Mouse (Mus musculus): Measurements from ENCODE around the gene Dbh.

The Dbh gene

GRCm38 (mm10) chr2:27162656-27163055, 2.4 kb upstream of the Dbh start:
- CTCF ChIA-PET: interaction anchor here (0.7 kb wide), 1 partner anchor 172 kb away, joined by 3 read pairs; no protein-coding TSS in a partner anchor

GRCm38 (mm10) chr2:27163851-27164250, 1.2 kb upstream of the Dbh start:
- CTCF ChIA-PET: interaction anchor here (0.6 kb wide), 1 partner anchor 1037 kb away, joined by 3 read pairs; no protein-coding TSS in a partner anchor

- CTCF ChIA-PET: no interaction called here
Measured at GRCm38 (mm10) chr2:27166074-27166473, 1.0 kb downstream of the Dbh start.

- CTCF ChIA-PET: no interaction called here
Measured at GRCm38 (mm10) chr2:27166999-27167398, 2.0 kb downstream of the Dbh start.

DNA sequence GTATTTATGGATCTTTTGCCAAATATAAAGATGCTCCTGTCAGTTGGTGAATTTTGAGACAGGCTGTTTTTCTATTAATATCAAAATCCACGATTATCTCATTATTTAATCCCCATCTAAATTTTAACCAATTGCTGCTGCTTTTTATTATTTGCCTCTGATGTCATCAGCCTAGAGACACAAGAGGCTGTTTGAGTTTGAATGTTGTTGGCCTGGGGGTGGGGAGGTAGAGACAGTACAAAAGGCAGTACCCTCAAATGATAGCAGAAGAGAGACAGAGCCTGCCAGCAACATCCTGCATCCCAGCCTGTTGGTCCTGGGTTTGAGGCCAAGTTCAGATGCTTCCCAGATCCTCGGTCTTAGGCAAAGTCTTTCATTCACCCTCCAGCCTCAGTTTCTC, 9.2 kb downstream of the Dbh start:
- CTCF ChIA-PET: no interaction called here

GRCm38 (mm10) chr2:27175696-27176267, 10.7 kb downstream of the Dbh start:
- CTCF ChIA-PET: no interaction called here

- CTCF ChIA-PET: no interaction called here
Measured at GRCm38 (mm10) chr2:27179101-27179500, 14.1 kb downstream of the Dbh start.

DNA sequence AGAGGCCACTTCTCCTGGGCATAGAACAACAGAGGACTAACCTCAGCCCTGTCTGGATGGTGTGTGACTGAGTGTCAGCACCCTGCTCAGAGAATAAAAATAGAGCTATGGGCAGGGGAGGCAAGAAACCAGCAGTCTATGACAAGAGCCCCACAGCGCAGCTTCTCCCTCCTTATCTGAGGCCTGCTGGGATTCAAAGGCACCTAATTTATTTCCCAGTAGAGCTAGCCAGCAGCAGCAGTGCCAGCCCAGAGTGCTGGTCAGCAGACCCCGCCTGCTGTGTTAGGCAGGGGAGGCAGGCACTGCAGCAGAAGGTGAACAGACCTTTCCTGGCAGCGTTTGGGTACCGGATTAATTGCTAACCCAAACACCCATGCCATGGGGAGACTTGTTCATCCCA, 16.9 kb downstream of the Dbh start:
- CTCF ChIA-PET: no interaction called here

- CTCF ChIA-PET: no interaction called here
Measured at GRCm38 (mm10) chr2:27183734-27184133, 18.7 kb downstream of the Dbh start.

- CTCF ChIA-PET: no interaction called here
Measured at GRCm38 (mm10) chr2:27187531-27187930, 22.5 kb downstream of the Dbh start.

DNA sequence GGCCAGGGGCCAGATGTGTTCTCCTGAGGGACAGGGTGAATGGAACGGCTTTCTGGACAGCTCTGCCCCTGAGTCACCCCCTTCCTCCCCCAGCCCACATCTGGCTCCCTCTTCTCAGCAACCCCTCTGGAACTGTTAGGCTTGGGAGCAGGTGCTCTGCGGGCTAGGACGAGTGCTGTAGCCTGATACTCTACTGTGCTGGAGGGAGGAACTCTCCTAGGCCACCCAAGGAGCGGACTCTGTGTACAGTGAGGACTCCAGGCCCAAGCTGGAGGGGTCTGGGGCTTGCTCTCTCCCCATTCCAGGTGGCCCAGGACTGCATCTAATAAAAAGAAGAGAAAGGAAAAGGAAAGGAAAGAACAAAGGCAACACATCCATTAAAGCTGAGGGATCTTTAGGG, 25.0 kb downstream of the Dbh start:
- CTCF ChIA-PET: no interaction called here

- CTCF ChIA-PET: no interaction called here
Measured at GRCm38 (mm10) chr2:27198551-27199246, 33.7 kb downstream of the Dbh start.

- CTCF ChIA-PET: no interaction called here
Measured at GRCm38 (mm10) chr2:27200586-27200985, 35.6 kb downstream of the Dbh start.

DNA sequence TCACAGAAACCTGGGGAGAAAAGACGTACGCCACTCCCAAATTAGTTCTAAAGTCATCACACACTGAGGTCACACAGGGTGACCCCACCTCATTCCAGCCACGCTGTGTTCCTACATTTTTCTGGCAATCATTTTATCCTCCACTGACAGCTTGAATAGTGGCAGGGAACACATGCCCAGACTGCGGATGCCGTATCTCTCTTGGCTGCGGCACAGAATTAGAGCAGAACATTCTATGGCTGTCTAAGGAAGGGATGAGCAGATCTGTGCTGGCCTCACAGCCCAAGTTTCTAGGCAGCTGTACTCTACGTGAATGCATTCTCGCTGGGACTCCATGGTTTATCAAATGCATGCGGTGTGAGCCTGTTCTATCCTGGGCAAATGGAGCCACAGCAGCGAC, 40.6 kb downstream of the Dbh start:
- CTCF ChIA-PET: interaction anchor here (0.5 kb wide), 1 partner anchor 39 kb away, joined by 3 read pairs; no protein-coding TSS in a partner anchor

DNA sequence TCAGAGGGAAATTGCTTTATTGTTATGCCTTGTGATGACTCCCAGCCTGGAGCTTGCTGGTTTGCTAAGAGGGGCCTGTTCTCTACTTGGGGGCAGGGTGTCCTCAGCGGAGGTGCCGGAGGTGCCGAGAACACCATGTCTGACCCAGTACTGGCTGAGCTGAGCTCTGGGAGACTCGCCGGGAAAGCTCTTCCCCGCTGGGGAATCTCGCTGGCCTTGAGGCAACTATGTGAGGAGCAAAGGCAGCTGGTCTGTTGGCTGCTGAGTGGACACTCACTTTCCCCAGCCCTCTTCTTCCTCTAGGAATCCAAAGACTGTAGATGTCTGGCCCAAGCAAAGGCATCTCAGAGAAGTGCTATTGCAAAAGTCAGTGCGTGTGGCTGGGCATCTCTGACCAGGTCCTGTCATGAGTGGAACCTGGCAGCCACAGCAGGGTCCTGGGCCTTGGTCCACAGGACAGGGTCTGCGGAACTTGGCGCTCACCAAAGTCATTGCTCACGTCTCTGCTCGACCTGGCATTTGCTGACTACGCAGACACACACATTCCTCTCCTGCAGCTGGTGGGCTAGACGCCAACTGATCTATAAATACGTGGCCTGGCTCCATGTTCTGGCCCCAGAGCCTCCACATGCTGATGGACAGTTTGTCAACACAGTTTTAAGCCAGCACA, 41.2 kb downstream of the Dbh start:
- CTCF ChIA-PET: no interaction called here

DNA sequence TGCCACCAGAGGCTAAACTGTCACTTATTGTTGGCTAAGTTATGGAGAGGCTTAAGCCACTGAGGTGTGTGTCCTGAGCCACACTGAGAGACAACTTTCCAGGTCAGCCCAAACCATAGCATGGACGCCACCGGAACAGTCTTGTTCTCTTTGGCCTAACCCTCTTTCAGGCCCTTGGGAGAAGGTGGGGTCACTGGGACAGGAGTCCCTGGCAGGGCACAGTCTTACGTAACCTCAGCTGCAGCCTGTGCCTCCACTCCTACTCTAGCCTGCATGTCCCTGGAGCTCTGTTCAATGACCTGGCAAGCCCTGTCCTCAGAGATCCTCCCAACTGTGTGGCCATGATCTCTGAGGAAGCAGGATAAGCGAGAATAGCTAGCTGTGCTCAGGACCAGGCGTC, 42.1 kb downstream of the Dbh start:
- CTCF ChIA-PET: no interaction called here

GRCm38 (mm10) chr2:27209370-27209769, 44.3 kb downstream of the Dbh start:
- CTCF ChIA-PET: interaction anchor here (0.6 to 0.7 kb wide), 2 partner anchors 392 to 822 kb away, joined by 3 read pairs; no protein-coding TSS in a partner anchor

- CTCF ChIA-PET: interaction anchor here (0.7 kb wide), 2 partner anchors 392 to 623 kb away, joined by 3 to 16 read pairs; no protein-coding TSS in a partner anchor
Measured at GRCm38 (mm10) chr2:27209816-27210215, 44.8 kb downstream of the Dbh start.

- CTCF ChIA-PET: interaction anchor here (0.7 to 1.3 kb wide), 2 partner anchors 27 to 623 kb away, joined by 9 to 16 read pairs; no protein-coding TSS in a partner anchor
Measured at GRCm38 (mm10) chr2:27210255-27210654, 45.2 kb downstream of the Dbh start.

GRCm38 (mm10) chr2:27210676-27211210, 45.7 kb downstream of the Dbh start:
- CTCF ChIA-PET: interaction anchor here (0.7 to 1.3 kb wide), 2 partner anchors 26 to 624 kb away, joined by 9 to 16 read pairs; no protein-coding TSS in a partner anchor

DNA sequence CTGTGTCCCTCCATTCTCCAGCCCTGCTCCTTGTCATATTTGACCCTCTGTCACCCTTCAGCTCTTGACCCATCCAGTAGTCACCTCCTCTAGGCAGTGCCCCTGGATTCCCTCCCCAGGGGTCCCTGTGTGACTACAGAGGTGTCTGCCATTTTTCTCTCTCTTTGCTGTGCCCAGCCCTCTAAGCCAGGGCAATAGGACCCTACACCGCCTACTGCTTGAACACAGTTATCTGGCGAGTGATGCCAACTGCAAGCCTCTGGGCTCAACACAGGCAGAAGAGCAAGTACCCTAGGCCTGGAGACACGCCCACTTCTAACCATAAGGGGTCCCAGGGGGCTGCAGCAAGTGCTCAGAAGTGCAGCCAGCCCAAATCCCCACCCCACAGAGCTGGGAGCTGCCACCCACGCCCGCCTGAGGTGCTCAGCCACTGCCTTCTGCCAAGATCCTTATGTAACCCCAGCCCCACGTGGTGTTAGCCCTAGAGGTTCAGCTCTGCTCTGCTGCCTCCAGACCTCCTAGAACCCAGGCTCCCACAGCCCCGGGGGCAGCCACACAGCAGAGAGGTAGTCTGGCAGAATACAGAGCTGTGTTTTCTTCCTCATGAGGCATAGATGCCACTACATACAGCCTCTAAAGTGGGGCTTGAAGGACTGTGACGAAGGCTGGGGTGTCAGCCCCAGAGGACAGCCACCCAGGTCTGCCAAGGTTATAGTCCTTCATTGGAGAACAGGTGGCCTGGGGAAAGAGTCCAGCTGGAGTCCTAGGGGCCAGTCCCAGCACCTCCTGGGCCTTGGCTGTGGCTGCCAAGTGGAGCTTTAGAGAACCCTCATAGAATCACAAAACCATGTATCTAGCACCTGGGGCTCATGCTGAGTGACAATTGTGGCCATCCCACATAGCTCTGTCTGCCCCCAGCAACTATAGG, 47.2 kb downstream of the Dbh start:
- CTCF ChIA-PET: interaction anchor here (0.5 to 1.1 kb wide), 4 partner anchors 12 to 911 kb away, joined by 3 to 6 read pairs (median 3); no protein-coding TSS in a partner anchor
